Mouse (Mus musculus): ENCODE results near the gene Pmepa1. TPM values are rescaled to one million over a fixed set of nuclear protein-coding genes. Genes with fewer than 3 reads are reported as not detected.

Pmepa1 gene
- polyA plus RNA-seq, 1 experiment from 2014 or later = 12.0 TPM

DNA sequence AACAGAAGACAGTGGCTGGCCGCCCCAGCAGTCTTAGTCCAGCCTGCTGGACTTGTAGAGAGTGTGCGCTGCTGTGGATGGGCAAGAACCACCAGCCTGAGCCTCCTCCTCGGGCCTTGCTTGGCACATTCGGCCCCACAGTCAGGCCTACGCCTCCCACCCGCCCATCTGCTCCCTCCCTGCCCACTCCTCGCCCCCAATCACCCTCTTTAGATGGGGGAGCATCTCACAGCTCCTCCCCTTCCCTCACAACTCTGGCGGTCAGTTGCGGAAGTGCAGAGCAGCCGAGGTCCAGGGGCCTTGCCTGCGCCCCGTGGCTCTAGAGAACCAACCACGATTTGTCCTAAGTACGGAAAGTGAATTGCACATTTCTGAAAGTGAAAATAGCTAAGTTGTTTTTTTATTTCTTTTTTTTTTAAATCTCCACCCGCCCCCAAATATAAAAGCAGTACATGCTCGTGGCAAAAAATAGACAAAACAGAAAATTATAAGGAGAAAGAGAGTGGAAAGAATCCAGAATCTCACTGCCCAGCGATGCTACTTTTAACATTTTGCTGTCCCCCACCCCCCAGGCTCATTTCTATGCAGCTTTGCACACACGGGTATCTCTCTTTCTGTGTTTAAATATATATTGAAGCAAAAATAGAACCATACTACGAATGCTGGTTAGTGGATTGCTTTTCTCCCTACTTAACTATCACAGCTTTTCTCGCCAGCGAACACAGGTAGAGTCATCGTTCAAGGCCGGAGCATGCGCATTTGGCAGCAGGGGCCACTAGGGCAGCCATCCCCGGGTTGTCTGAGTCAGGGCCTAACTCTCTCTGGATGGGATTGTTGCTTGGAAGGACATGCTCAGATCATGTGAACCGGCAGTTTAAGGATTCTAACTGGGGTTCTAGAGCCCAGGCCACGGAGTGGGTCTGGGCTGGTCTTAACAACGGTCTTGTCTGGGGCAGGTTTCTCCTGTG lies 24.6 kb upstream of the Pmepa1 start:
- H3K27me3 ChIP-seq (replicated peaks; ENCODE audit: control insufficient read depth, insufficient read depth, low read length) = no peaks in the 10 kb centered on the region
- H3K4me2 ChIP-seq (ENCODE audit: low read length) = no peak overlapping the region
- no peaks in the 10 kb centered on the region for H3K9me3 ChIP-seq (ENCODE audit: control insufficient read depth, low read length)
- H3K36me3 ChIP-seq (ENCODE audit: control insufficient read depth, insufficient read depth, low read length) = no peaks in the 10 kb centered on the region
- no peak for DNase-seq (ENCODE audit: low spot score)
- ATAC-seq (replicated peaks; ENCODE audit: low FRiP score, low TSS enrichment, low read depth) = no peak
- peaks cover 6% of the 10 kb centered on the region for H3K4me1 ChIP-seq (replicated peaks; ENCODE audit: control insufficient read depth, insufficient read depth, low read length)
- H3K9ac ChIP-seq (ENCODE audit: low read length) = no peak overlapping the region
- 75% methylated on average over 28 of the region's 28 CpGs for WGBS
- H3K27ac ChIP-seq (ENCODE audit: low read depth) = no peak overlapping the region
- H3K4me3 ChIP-seq (ENCODE audit: low read depth, low read length) = no peak overlapping the region

DNA sequence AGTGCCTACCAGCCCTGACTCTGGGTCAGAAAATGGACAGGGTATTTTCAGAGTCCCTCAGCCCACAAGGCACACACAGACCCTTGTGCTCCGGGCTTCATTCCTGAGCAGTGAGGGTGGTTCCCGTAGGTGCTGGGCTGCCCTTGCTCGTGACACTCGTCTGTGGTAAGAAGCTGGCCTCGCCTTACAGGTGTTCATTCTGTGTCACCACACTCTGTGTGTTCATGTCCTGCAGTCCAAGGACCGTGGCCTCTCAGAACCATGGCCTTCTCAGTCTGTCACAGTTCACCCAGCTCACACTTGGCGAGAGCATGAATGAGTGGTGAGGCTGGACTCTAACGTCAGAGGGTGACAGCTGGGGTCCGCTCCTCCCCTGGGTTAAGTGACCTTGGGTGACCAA lies 20.1 kb upstream of the Pmepa1 start:
- no peak overlapping the region for H3K9ac ChIP-seq (ENCODE audit: low read length)
- H3K4me2 ChIP-seq (ENCODE audit: low read length) = no peak overlapping the region
- no peaks in the 10 kb centered on the region for H3K36me3 ChIP-seq (ENCODE audit: control insufficient read depth, insufficient read depth, low read length)
- H3K27ac ChIP-seq (ENCODE audit: low read depth) = no peak overlapping the region
- no peak overlapping the region for H3K4me3 ChIP-seq (ENCODE audit: low read depth, low read length)
- no peaks in the 10 kb centered on the region for H3K4me1 ChIP-seq (replicated peaks; ENCODE audit: control insufficient read depth, insufficient read depth, low read length)
- no peaks in the 10 kb centered on the region for H3K27me3 ChIP-seq (replicated peaks; ENCODE audit: control insufficient read depth, insufficient read depth, low read length)
- 86% methylated on average over 9 of the region's 9 CpGs for WGBS
- no peak for ATAC-seq (replicated peaks; ENCODE audit: low FRiP score, low TSS enrichment, low read depth)
- H3K9me3 ChIP-seq (ENCODE audit: control insufficient read depth, low read length) = no peaks in the 10 kb centered on the region
- no peak for DNase-seq (ENCODE audit: low spot score)

DNA sequence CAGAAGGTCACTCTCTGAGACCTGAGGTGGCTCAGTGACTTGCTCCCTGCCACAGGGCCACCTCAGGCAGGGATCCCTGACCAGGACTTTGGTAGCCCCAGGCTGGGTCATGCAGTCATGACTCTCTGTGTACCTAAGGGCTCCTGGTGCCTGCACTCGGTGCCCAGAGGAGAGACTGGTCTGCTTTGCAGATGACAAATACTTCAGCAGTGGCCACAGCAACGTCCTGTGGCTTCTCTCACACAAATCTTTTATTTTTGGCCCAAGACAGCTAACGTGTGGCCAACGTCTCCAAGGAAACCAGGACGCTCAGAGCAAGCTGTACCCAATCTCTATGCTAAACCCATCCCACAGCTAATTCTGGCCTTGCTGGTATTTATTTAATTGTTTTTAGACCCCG lies 16.7 kb upstream of the Pmepa1 start:
- no peak overlapping the region for H3K27ac ChIP-seq (ENCODE audit: low read depth)
- no peaks in the 10 kb centered on the region for H3K9me3 ChIP-seq (ENCODE audit: control insufficient read depth, low read length)
- H3K4me1 ChIP-seq (replicated peaks; ENCODE audit: control insufficient read depth, insufficient read depth, low read length) = no peaks in the 10 kb centered on the region
- DNase-seq (ENCODE audit: low spot score) (no peak), ATAC-seq (replicated peaks; ENCODE audit: low FRiP score, low TSS enrichment, low read depth) (no peak)
- H3K27me3 ChIP-seq (replicated peaks; ENCODE audit: control insufficient read depth, insufficient read depth, low read length) = no peaks in the 10 kb centered on the region
- no peak overlapping the region for H3K9ac ChIP-seq (ENCODE audit: low read length)
- H3K4me3 ChIP-seq (ENCODE audit: low read depth, low read length) = no peak overlapping the region
- 58% methylated on average over 6 of the region's 6 CpGs for WGBS
- H3K4me2 ChIP-seq (ENCODE audit: low read length) = no peak overlapping the region
- no peaks in the 10 kb centered on the region for H3K36me3 ChIP-seq (ENCODE audit: control insufficient read depth, insufficient read depth, low read length)

DNA sequence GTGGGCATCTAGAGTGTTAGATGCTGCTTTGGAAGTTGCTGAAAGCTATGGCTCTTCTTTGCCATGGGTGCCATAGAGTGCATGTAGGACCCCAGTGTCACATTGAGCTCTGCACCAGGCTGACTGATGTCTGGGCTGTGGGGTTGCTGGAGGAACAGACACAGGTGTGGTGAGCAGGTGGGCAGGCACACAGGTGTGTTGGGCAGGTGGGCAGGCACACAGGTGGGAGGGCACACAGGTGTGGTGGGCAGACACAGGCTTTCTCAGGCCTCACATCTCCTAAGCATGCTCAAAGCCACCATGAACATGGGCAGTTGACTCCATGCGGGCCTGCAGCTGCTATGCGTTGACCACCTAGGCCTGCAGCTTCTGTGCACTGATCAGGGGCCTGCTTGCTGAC lies 16.2 kb upstream of the Pmepa1 start:
- no peaks in the 10 kb centered on the region for H3K4me1 ChIP-seq (replicated peaks; ENCODE audit: control insufficient read depth, insufficient read depth, low read length)
- no peak overlapping the region for H3K9ac ChIP-seq (ENCODE audit: low read length)
- H3K4me2 ChIP-seq (ENCODE audit: low read length) = no peak overlapping the region
- H3K27ac ChIP-seq (ENCODE audit: low read depth) = no peak overlapping the region
- WGBS = 100% methylated on average over 2 of the region's 2 CpGs
- ATAC-seq (replicated peaks; ENCODE audit: low FRiP score, low TSS enrichment, low read depth) = no peak
- no peaks in the 10 kb centered on the region for H3K36me3 ChIP-seq (ENCODE audit: control insufficient read depth, insufficient read depth, low read length)
- H3K27me3 ChIP-seq (replicated peaks; ENCODE audit: control insufficient read depth, insufficient read depth, low read length) = no peaks in the 10 kb centered on the region
- no peak overlapping the region for H3K4me3 ChIP-seq (ENCODE audit: low read depth, low read length)
- no peaks in the 10 kb centered on the region for H3K9me3 ChIP-seq (ENCODE audit: control insufficient read depth, low read length)
- DNase-seq (ENCODE audit: low spot score) = no peak

DNA sequence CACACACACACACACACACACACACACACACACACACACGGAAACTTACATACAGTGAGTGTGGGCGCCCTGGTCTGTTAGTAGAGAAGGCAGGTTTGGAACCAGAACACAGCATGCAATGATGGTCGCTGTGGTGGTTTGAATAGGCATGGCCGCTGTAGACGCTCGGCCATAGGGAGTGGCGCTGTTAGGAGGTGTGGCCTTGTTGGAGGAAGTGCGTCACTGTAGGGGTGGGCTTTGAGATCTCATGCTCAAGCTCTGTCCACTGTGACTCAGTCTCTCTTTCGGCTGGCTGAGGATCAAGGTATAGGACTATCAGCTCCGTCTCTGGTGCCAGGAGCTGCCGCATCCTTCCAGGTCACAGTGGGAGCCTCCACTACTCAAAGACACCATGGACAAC lies 14.6 kb upstream of the Pmepa1 start:
- H3K27me3 ChIP-seq (replicated peaks; ENCODE audit: control insufficient read depth, insufficient read depth, low read length) = no peaks in the 10 kb centered on the region
- H3K4me2 ChIP-seq (ENCODE audit: low read length) = no peak overlapping the region
- 93% methylated on average over 11 of the region's 11 CpGs for WGBS
- DNase-seq (ENCODE audit: low spot score) (no peak), ATAC-seq (replicated peaks; ENCODE audit: low FRiP score, low TSS enrichment, low read depth) (no peak)
- H3K36me3 ChIP-seq (ENCODE audit: control insufficient read depth, insufficient read depth, low read length) = no peaks in the 10 kb centered on the region
- H3K9me3 ChIP-seq (ENCODE audit: control insufficient read depth, low read length) = no peaks in the 10 kb centered on the region
- H3K4me1 ChIP-seq (replicated peaks; ENCODE audit: control insufficient read depth, insufficient read depth, low read length) = no peaks in the 10 kb centered on the region
- H3K27ac ChIP-seq (ENCODE audit: low read depth) = no peak overlapping the region
- H3K4me3 ChIP-seq (ENCODE audit: low read depth, low read length) = no peak overlapping the region
- H3K9ac ChIP-seq (ENCODE audit: low read length) = no peak overlapping the region

DNA sequence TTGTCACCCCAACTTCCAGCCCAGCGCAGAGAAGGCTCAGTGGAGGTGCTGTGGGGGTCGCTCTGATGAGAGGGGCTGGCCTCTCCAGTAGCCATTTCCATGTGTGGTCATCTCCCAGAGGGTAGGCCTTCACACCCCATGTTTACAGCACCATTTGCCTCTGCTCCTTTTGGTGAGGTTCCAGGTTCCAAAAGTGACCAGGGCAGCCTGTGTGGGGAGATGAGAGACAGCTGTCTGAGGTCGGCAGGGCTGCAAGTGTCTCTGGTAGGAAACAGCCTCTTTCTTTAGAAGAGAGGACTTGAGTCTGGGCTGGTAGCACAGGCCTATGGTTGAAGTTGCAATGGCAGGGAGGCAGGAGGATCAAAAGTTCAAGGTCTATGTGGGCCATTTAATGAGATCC lies 13.6 kb upstream of the Pmepa1 start:
- Histone ChIP-seq H3K4me3 (ENCODE audit: low read depth, low read length) (no peak overlapping the region), H3K4me2 (ENCODE audit: low read length) (no peak overlapping the region), H3K4me1 (replicated peaks; ENCODE audit: control insufficient read depth, insufficient read depth, low read length) (no peaks in the 10 kb centered on the region), H3K9ac (ENCODE audit: low read length) (no peak overlapping the region), H3K36me3 (ENCODE audit: control insufficient read depth, insufficient read depth, low read length) (no peaks in the 10 kb centered on the region), H3K27me3 (replicated peaks; ENCODE audit: control insufficient read depth, insufficient read depth, low read length) (no peaks in the 10 kb centered on the region), H3K9me3 (ENCODE audit: control insufficient read depth, low read length) (no peaks in the 10 kb centered on the region), H3K27ac (ENCODE audit: low read depth) (no peak overlapping the region)
- WGBS = 64% methylated on average over 3 of the region's 3 CpGs
- no peak for ATAC-seq (replicated peaks; ENCODE audit: low FRiP score, low TSS enrichment, low read depth)
- no peak for DNase-seq (ENCODE audit: low spot score)

DNA sequence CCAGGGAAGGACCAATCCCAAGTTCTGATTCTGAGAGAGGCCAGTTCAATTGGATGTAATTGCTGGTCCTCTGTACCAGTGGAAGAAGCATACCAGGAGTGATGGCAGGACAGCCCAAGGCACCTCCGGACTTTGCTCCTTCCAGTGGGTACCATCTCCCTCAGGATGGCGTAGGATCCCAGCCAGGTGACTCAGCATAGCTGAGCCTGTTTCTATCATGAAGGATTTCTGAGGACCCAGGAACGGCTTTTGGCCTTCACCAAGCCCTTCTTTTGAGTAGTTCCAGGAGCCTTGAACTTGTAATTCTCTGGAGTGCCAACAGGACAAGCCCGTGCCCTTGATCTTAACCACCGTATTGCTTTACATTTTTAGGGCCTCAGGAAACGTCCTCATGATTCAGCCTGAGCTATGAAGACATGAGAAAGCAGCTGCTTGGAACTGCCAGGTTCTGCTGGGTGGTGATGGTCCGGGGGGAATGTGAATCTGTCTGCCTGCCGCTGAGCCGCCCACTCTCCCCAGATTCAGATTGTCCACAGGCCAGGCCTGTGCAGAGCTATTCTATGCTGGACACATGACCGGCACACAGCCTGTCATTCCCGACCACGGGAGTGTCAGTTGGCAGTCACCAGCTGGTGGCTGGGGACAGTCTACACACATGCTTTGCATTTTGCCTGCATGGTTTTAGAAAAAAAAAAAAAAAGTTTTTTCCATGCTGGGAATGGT lies 9.6 kb upstream of the Pmepa1 start:
- 82% methylated on average over 12 of the region's 12 CpGs for WGBS
- Histone ChIP-seq H3K4me1 (replicated peaks; ENCODE audit: control insufficient read depth, insufficient read depth, low read length) (peaks cover 8% of the 10 kb centered on the region; the same call in 1 of the 2 replicates), H3K4me2 (ENCODE audit: low read length) (no peak overlapping the region), H3K4me3 (ENCODE audit: low read depth, low read length) (no peak overlapping the region), H3K27ac (ENCODE audit: low read depth) (no peak overlapping the region), H3K9me3 (ENCODE audit: control insufficient read depth, low read length) (no peaks in the 10 kb centered on the region), H3K9ac (ENCODE audit: low read length) (no peak overlapping the region), H3K27me3 (replicated peaks; ENCODE audit: control insufficient read depth, insufficient read depth, low read length) (no peaks in the 10 kb centered on the region), H3K36me3 (ENCODE audit: control insufficient read depth, insufficient read depth, low read length) (no peaks in the 10 kb centered on the region)
- ATAC-seq (replicated peaks; ENCODE audit: low FRiP score, low TSS enrichment, low read depth) (no peak), DNase-seq (ENCODE audit: low spot score) (no peak)

DNA sequence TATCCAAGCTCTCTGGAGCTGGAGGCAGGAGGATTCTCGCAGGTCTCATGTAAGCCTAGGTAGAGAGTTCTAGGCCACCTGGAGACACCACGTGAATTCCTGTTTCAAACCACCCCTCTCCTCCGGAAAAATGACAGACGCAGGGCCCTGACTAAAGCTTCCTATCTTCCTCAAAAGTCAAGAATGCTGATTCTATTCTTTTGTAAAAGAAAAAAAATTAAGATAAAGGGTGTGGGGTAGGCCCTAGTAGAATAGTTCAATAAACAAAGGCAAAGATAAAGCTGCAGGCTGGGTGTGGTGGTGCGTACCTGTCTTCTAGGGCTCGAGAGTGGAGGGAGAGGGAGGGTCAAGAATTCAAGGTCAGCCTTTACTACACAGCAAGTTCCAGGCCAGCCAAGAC lies 8.4 kb upstream of the Pmepa1 start:
- Histone ChIP-seq H3K4me2 (ENCODE audit: low read length) (no peak overlapping the region), H3K36me3 (ENCODE audit: control insufficient read depth, insufficient read depth, low read length) (no peaks in the 10 kb centered on the region), H3K4me3 (ENCODE audit: low read depth, low read length) (no peak overlapping the region), H3K9ac (ENCODE audit: low read length) (no peak overlapping the region), H3K27ac (ENCODE audit: low read depth) (no peak overlapping the region), H3K4me1 (replicated peaks; ENCODE audit: control insufficient read depth, insufficient read depth, low read length) (peaks cover 8% of the 10 kb centered on the region; the same call in 1 of the 2 replicates), H3K9me3 (ENCODE audit: control insufficient read depth, low read length) (no peaks in the 10 kb centered on the region), H3K27me3 (replicated peaks; ENCODE audit: control insufficient read depth, insufficient read depth, low read length) (no peaks in the 10 kb centered on the region)
- WGBS = 64% methylated on average over 6 of the region's 6 CpGs
- DNase-seq (ENCODE audit: low spot score) (no peak), ATAC-seq (replicated peaks; ENCODE audit: low FRiP score, low TSS enrichment, low read depth) (no peak)
